Mouse (Mus musculus) Patski (cell line): Measurements from ENCODE around the gene Slc24a4. TPM values are rescaled to one million over a fixed set of nuclear protein-coding genes. Genes with fewer than 3 reads are reported as not detected.

Source experiments
- ATAC-seq: fragments of 100-300 bp; one replicate; pipeline ENCODE4 v1.8.0; 2021
- CTCF ChIA-PET: fragments of 350-600 bp; sonication (Branson Sonifier 250); formaldehyde crosslinking; loops from one replicate; lab custom pipeline; 2022; ENCODE audit warnings: inconsistent platforms; lab: Charles Lee
- POLR2A ChIA-PET: fragments of 350-600 bp; sonication (Branson Sonifier 250); formaldehyde crosslinking; loops from one replicate; lab custom pipeline; 2022; ENCODE audit warnings: antibody characterized with exemption, inconsistent platforms; lab: Charles Lee
- DNase-seq: peaks from one replicate; pipeline ENCODE4 v3.0.0-alpha.2; 2011; ENCODE audit warnings: low read depth, low spot score
- H3K27me3 ChIP-seq: fragments of 371-371 bp; one replicate; pipeline ENCODE4 v1.5.1; 2021
- CTCF ChIP-seq: fragments of 100-300 bp; IDR thresholded peaks from one replicate; pipeline ENCODE4 v1.5.1; 2021
- in situ Hi-C: fragments of 300-500 bp; cut with MboI; formaldehyde crosslinking; loops from 3 replicates; pipeline ENCODE4 v1.11.1; 2018; ENCODE audit warnings: low pct_unique_long_range_greater_than_20kb, mixed read lengths
- polyA plus RNA-seq: library from polyadenylated mRNA; unstranded; gene quantifications from one replicate; pipeline ENCODE4 v1.2.3, GENCODE M21; 2021

The Slc24a4 gene
- polyA plus RNA-seq, 1 experiment from 2014 or later = not detected

DNA sequence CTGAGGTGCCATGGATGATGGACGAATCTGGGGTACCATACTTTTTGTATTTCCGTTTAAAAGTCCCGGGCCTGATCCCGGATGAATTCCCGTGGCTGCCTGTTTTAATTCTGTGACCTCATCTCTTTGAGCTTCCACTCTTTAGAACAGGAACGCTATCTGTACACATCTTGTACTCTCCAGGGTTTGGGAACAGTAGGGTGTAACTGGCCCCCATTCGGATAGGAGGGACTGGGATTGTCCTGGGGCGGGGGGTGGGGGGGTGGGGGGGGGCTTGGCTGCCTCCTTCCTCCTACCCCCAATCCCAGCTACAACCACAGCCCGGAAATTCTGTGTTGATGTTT lies 155.7 kb downstream of the Slc24a4 start:
- ChIA-PET POLR2A (interaction anchor here (0.9 kb wide), 2 partner anchors 13 to 40 kb away, joined by 3 read pairs; no protein-coding TSS in a partner anchor), CTCF (no interaction called here)
- H3K27me3 ChIP-seq = no peaks in the 10 kb centered on the region
- ATAC-seq = no peak
- DNase-seq = no peak
- in situ Hi-C loops = loop anchor here (10.0 kb wide), 1 partner anchor 181 kb away; the partner anchor contains the start of gene Golga5
- no peak for TF ChIP-seq CTCF

GRCm38 (mm10) chr12:102284618-102285159 lies 156.2 kb downstream of the Slc24a4 start:
- no peak for TF ChIP-seq CTCF
- in situ Hi-C loops = loop anchor here (10.0 kb wide), 1 partner anchor 180 kb away; the partner anchor contains the start of gene Golga5
- POLR2A ChIA-PET = interaction anchor here (0.9 kb wide), 1 partner anchor 40 kb away, joined by 3 read pairs; no protein-coding TSS in a partner anchor
- CTCF ChIA-PET = no interaction called here
- DNase-seq (no peak), ATAC-seq (no peak)
- H3K27me3 ChIP-seq = no peaks in the 10 kb centered on the region

- in situ Hi-C loops = loop anchor here (10.0 kb wide), 1 partner anchor 179 kb away; the partner anchor contains the start of gene Golga5
- ChIA-PET POLR2A (interaction anchor here (0.7 kb wide), 1 partner anchor 48 kb away, joined by 3 read pairs; no protein-coding TSS in a partner anchor), CTCF (no interaction called here)
- TF ChIP-seq CTCF = no peak
- no peak for DNase-seq
- H3K27me3 ChIP-seq = no peaks in the 10 kb centered on the region
- ATAC-seq = peak; percentile 37
These were observed 156.8 kb downstream of the Slc24a4 start for GRCm38 (mm10) chr12:102285318-102285717.

DNA sequence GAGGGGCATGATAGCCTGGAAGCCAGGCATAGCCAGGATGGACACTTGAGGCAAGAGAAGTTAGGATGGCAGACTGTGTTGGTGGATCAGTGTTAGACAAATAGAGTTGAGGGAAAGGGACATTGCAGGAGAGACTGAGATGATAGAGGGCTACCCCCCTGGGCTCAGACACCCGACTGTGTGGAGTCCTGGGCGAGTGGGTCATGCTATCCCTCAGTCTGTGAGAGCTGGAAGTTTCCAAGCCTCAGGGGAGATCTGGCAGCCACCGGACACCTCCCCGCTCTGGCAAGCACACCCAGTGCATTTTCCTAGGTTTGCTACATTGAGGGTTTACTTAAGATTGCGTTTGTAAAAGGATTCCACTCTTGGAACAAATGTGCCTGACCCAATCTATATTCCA lies 157.2 kb downstream of the Slc24a4 start:
- no peak for TF ChIP-seq CTCF
- ChIA-PET POLR2A (interaction anchor here (0.7 kb wide), 1 partner anchor 48 kb away, joined by 3 read pairs; no protein-coding TSS in a partner anchor), CTCF (no interaction called here)
- H3K27me3 ChIP-seq = no peaks in the 10 kb centered on the region
- in situ Hi-C loops = loop anchor here (10.0 kb wide), 1 partner anchor 179 kb away; the partner anchor contains the start of gene Golga5
- no peak for DNase-seq
- ATAC-seq = peak; percentile 52

GRCm38 (mm10) chr12:102286681-102287414 lies 158.3 kb downstream of the Slc24a4 start:
- ChIA-PET CTCF (interaction anchor here (0.7 to 1.0 kb wide), 2 partner anchors 10 to 34 kb away, joined by 3 to 4 read pairs; no protein-coding TSS in a partner anchor), POLR2A (interaction anchor here (1.0 kb wide), 1 partner anchor 19 kb away, joined by 4 read pairs; no protein-coding TSS in a partner anchor)
- no peak for TF ChIP-seq CTCF
- no peaks in the 10 kb centered on the region for H3K27me3 ChIP-seq
- DNase-seq (no peak), ATAC-seq (peak; percentile 15)
- in situ Hi-C loops = loop anchor here (10.0 kb wide), 1 partner anchor 178 kb away; the partner anchor contains the start of gene Golga5

GRCm38 (mm10) chr12:102287904-102288602 lies 159.5 kb downstream of the Slc24a4 start:
- CTCF ChIA-PET = interaction anchor here (1.0 kb wide), 1 partner anchor 9 kb away, joined by 4 read pairs; no protein-coding TSS in a partner anchor
- ATAC-seq (no peak), DNase-seq (no peak)
- TF ChIP-seq CTCF = no peak
- in situ Hi-C loops = loop anchor here (10.0 kb wide), 1 partner anchor 177 kb away; the partner anchor contains the start of gene Golga5
- H3K27me3 ChIP-seq = no peaks in the 10 kb centered on the region
- POLR2A ChIA-PET = interaction anchor here (1.0 kb wide), 1 partner anchor 18 kb away, joined by 4 read pairs; no protein-coding TSS in a partner anchor

- H3K27me3 ChIP-seq = no peaks in the 10 kb centered on the region
- no peak for TF ChIP-seq CTCF
- no peak for ATAC-seq
- in situ Hi-C loops = loop anchor here (10.0 kb wide), 1 partner anchor 176 kb away; the partner anchor contains the start of gene Golga5
- ChIA-PET CTCF (no interaction called here), POLR2A (no interaction called here)
- DNase-seq = no peak
These were observed 160.3 kb downstream of the Slc24a4 start for GRCm38 (mm10) chr12:102288846-102289245.

DNA sequence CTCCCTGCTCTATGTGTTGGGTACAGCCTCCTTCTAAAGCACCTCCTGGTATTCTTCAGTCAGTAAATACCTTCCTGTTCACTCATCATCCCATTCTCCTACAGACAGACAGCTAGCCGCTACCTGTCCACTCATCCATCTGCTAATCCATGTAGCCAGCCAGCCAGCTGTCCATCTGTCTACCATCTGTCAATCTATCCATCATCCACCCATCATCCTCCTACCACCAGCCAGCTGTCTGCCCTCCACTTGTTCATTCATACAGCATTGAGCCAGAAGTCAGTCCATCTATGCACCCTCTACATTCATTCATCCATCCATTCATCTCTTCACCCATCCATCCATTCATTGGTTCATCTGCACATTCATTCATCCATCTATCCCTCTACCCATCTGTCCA lies 161.0 kb downstream of the Slc24a4 start:
- in situ Hi-C loops = loop anchor here (10.0 kb wide), 1 partner anchor 175 kb away; the partner anchor contains the start of gene Golga5
- POLR2A ChIA-PET = no interaction called here
- CTCF ChIA-PET = no interaction called here
- DNase-seq (no peak), ATAC-seq (no peak)
- TF ChIP-seq CTCF = no peak
- no peaks in the 10 kb centered on the region for H3K27me3 ChIP-seq

GRCm38 (mm10) chr12:102290662-102291061 lies 162.1 kb downstream of the Slc24a4 start:
- no peak for DNase-seq
- ChIA-PET CTCF (no interaction called here), POLR2A (no interaction called here)
- ATAC-seq = no peak
- TF ChIP-seq CTCF = no peak
- no peaks in the 10 kb centered on the region for H3K27me3 ChIP-seq
- in situ Hi-C loops = no loop called here

DNA sequence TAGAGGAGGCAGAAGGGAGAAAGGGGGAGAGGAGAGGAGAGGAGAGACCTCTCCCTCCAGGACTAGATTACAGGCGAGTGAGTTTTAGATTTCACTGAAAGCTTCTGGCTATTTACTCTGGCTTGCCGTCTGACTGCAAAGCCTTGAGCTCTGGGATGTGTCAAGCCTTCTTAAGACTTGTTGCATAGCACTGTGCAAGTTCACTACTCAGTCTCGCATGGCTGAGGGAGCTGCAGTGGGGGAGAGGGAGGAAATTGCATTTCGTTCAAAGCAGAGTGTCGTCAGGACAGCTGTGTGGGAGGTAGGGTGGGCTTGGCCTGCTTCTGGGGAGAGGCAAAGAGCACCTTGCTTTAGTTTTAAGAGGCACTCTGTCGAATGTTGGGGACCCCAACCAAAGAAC lies 163.2 kb downstream of the Slc24a4 start:
- in situ Hi-C loops = no loop called here
- CTCF ChIA-PET = interaction anchor here (1.1 kb wide), 1 partner anchor 55 kb away, joined by 3 read pairs; no protein-coding TSS in a partner anchor
- DNase-seq (no peak), ATAC-seq (peak; percentile 74)
- POLR2A ChIA-PET = no interaction called here
- no peak for TF ChIP-seq CTCF
- H3K27me3 ChIP-seq = no peaks in the 10 kb centered on the region
